Mouse (Mus musculus) ES-E14 (cell line): ENCODE measurements at regions not wholly inside any gene's neighbourhood (a gene's known extent, or its start where the extent isn't known, plus 50 kb on each side); places are given as distances from the start of the nearest gene placed in this dataset.

ENCODE experiments used
- CHD2 ChIP-seq: IDR thresholded peaks from 2 replicates; pipeline ENCODE4 v1.6.1; 2014; ENCODE audit warnings: mild to moderate bottlenecking, low read depth, low read length, inconsistent platforms
- HCFC1 ChIP-seq: IDR thresholded peaks from 2 replicates; pipeline ENCODE4 v1.6.1; 2012; ENCODE audit warnings: low read length, inconsistent platforms, borderline replicate concordance; ENCODE audit not compliant: insufficient read depth
- MAFK ChIP-seq: IDR thresholded peaks from 2 replicates; pipeline ENCODE4 v1.6.1; 2014; ENCODE audit warnings: mild to moderate bottlenecking, low read depth, low read length, inconsistent platforms; ENCODE audit not compliant: insufficient read depth
- ZC3H11A ChIP-seq: IDR thresholded peaks from 2 replicates; pipeline ENCODE4 v1.6.1; 2012; ENCODE audit warnings: low read depth, mild to moderate bottlenecking, inconsistent platforms, low read length, borderline replicate concordance
- ZNF384 ChIP-seq: IDR thresholded peaks from 2 replicates; pipeline ENCODE4 v1.6.1; 2012; ENCODE audit warnings: low read depth, low read length, inconsistent platforms

- TF ChIP-seq HCFC1 (no peak), MAFK (no peak), ZC3H11A (no peak), ZNF384 (no peak), CHD2 (no peak)
These were observed 134.4 kb upstream of the Id4 start for GRCm38 (mm10) chr13:48126582-48126981.
